8 mouse cellular contexts compared by ENCODE assay signal in genomic region chr2:156840301-156841027, GRCm38 (mm10). TPM values are rescaled to one million over a fixed set of nuclear protein-coding genes. Genes with fewer than 3 reads are reported as not detected.
A peak's percentile ranks its signal among the peaks of the same experiment; 100 is the strongest.
DNase-seq lines count a peak whose midpoint lies in the region; ATAC-seq and TF ChIP-seq lines count a peak whose summit lies in the region.

No protein-coding gene starts in this region.

- H3K36me3 ChIP-seq in erythroblast, embryonic 14.5 days (ENCODE audit: control insufficient read depth): peaks cover 17% of the 10 kb centered on the region
- H3K36me3 ChIP-seq in C2C12 (ENCODE audit: control insufficient read depth, insufficient read depth): no peaks in the 10 kb centered on the region
- H3K36me3 ChIP-seq in liver, embryonic 11.5 days (ENCODE audit: control insufficient read depth, insufficient read depth, low read length): peaks cover 29% of the 10 kb centered on the region
- no peaks in the 10 kb centered on the region for H3K36me3 ChIP-seq in neural tube, embryonic 13.5 days

- H3ac ChIP-seq in C2C12 (ENCODE audit: control insufficient read depth, insufficient read length, low read depth): peak overlapping the region; percentile 55

- intact Hi-C loops in heart, postnatal 14 days (cut with DNase I): loop anchor here (2.0 kb wide), 1 partner anchor 20 kb away; no protein-coding TSS in a partner anchor

- H3K4me1 ChIP-seq in erythroblast, embryonic 14.5 days (ENCODE audit: control insufficient read depth): peaks cover 42% of the 10 kb centered on the region
- peaks cover 26% of the 10 kb centered on the region for H3K4me1 ChIP-seq in liver, embryonic 11.5 days (replicated peaks; ENCODE audit: control insufficient read depth, insufficient read depth, low read length)
- H3K4me1 ChIP-seq in neural tube, embryonic 13.5 days (replicated peaks): peaks cover 64% of the 10 kb centered on the region

- peaks cover 36% of the 10 kb centered on the region for H3K79me2 ChIP-seq in C2C12 (ENCODE audit: control insufficient read depth, insufficient read depth)

- H3K9ac ChIP-seq in liver, embryonic 11.5 days (ENCODE audit: low read depth, low read length): peak overlapping the region; percentile 86
- peak overlapping the region; percentile 72 for H3K9ac ChIP-seq in neural tube, embryonic 13.5 days

- no peak for ATAC-seq in erythroblast, adult 5-6 weeks (replicated peaks; ENCODE audit: low FRiP score, poor library complexity, severe bottlenecking)
- ATAC-seq in liver, embryonic 11.5 days (replicated peaks; ENCODE audit: low FRiP score): peak; percentile 19
- peak; percentile 52 for ATAC-seq in neural tube, embryonic 13.5 days (ENCODE audit: low read depth)

- no peaks in the 10 kb centered on the region for H3K9me3 ChIP-seq in erythroblast, embryonic 14.5 days (ENCODE audit: control insufficient read depth, low read length)
- H3K9me3 ChIP-seq in liver, embryonic 11.5 days (ENCODE audit: control insufficient read depth, low read length): no peaks in the 10 kb centered on the region
- no peaks in the 10 kb centered on the region for H3K9me3 ChIP-seq in neural tube, embryonic 13.5 days

- H3K27me3 ChIP-seq in erythroblast, embryonic 14.5 days (ENCODE audit: control insufficient read depth): no peaks in the 10 kb centered on the region; the same call in 1 of the 2 replicates
- H3K27me3 ChIP-seq in C2C12 (ENCODE audit: control insufficient read depth, insufficient read depth, insufficient read length): no peaks in the 10 kb centered on the region
- H3K27me3 ChIP-seq in liver, embryonic 11.5 days (replicated peaks; ENCODE audit: control insufficient read depth, insufficient read depth, low read length): no peaks in the 10 kb centered on the region
- peaks cover 21% of the 10 kb centered on the region; the same call in 1 of the 2 replicates for H3K27me3 ChIP-seq in neural tube, embryonic 13.5 days

- H3K27ac ChIP-seq in liver, embryonic 11.5 days (ENCODE audit: low read depth, low read length): peak overlapping the region; percentile 83
- peak overlapping the region; percentile 76 for H3K27ac ChIP-seq in neural tube, embryonic 13.5 days (replicated peaks)

- WGBS in liver, embryonic 11.5 days: under 1% methylated on average over 69 of the region's 79 CpGs
- under 1% methylated on average over 64 of the region's 79 CpGs for WGBS in neural tube, embryonic 13.5 days

- TF ChIP-seq CTCF in C2C12 (IDR thresholded peaks at IDR 0.05; ENCODE audit: control insufficient read depth, insufficient read depth, insufficient read length): no peak

- peak overlapping the region; percentile 68 for H3K4me3 ChIP-seq in erythroblast, embryonic 14.5 days (replicated peaks)
- peak overlapping the region; percentile 66 for H3K4me3 ChIP-seq in C2C12 (ENCODE audit: insufficient read depth, poor library complexity, severe bottlenecking)
- H3K4me3 ChIP-seq in liver, embryonic 11.5 days (ENCODE audit: low read depth, low read length): peak overlapping the region; percentile 94
- peak overlapping the region; percentile 61 for H3K4me3 ChIP-seq in neural tube, embryonic 13.5 days

- peak; percentile 67 for DNase-seq in embryo, embryonic 10 days (ENCODE audit: low spot score)
- peak; percentile 47 to 53 for DNase-seq in heart, postnatal 14 days
- peak; percentile 76 for DNase-seq in liver, embryonic 11.5 days (ENCODE audit: low spot score)
- DNase-seq in yolk sac, embryonic 10.5 days (ENCODE audit: low spot score): peak; percentile 61

- H3K79me3 ChIP-seq in C2C12 (ENCODE audit: low read depth): peaks cover 15% of the 10 kb centered on the region

- peak overlapping the region; percentile 97 for H3K4me2 ChIP-seq in liver, embryonic 11.5 days
- H3K4me2 ChIP-seq in neural tube, embryonic 13.5 days: peak overlapping the region; percentile 87

TF ChIP-seq in C2C12, 6 proteins besides CTCF, POLR2A, EP300 and RAD21:
- TF ChIP-seq CEBPB (IDR thresholded peaks at IDR 0.05; ENCODE audit: low read depth): no peak
- no peak for TF ChIP-seq MYOG (IDR thresholded peaks at IDR 0.05; ENCODE audit: control insufficient read depth, extremely low read depth, insufficient read length)
- no peak for TF ChIP-seq MYOD1 (IDR thresholded peaks at IDR 0.05; ENCODE audit: control insufficient read depth, insufficient read length, low read depth)
- no peak for TF ChIP-seq USF1 (IDR thresholded peaks at IDR 0.05; ENCODE audit: low read depth)
- TF ChIP-seq FOSL1 (IDR thresholded peaks at IDR 0.05; ENCODE audit: insufficient read depth, low read length, poor library complexity, severe bottlenecking): no peak
- TF ChIP-seq MAX (IDR thresholded peaks at IDR 0.05): no peak

RNA-seq across cellular contexts. Expression of gene Tgif2, which starts 0.7 kb away (rescaled TPM):
- 0.04 and 0.09 TPM in 2 replicates for polyA plus RNA-seq in erythroblast, embryonic 14.5 days (2012)
- 0.77 and 2.3 TPM in 2 replicates for total RNA-seq in erythroblast, adult 5-6 weeks (2015; ENCODE audit: low replicate concordance)
- total RNA-seq in erythroblast, adult 5-6 weeks (2017; ENCODE audit: low replicate concordance): 2.8 and 2.9 TPM in 2 replicates
- 19.6 TPM for polyA plus RNA-seq in C2C12 (2012; fragmentation: generic; extraction: Trizol)
- 1 to 10 TPM; 1.8 to 2.4 TPM for total RNA-seq in heart, postnatal 14 days (2021)
- polyA plus RNA-seq in liver, embryonic 11.5 days (2014; fragmentation: Nextera tagmentation; extraction: Ambion mirVana): 33.3 and 40.0 TPM in 2 replicates
- 24.1 and 31.1 TPM in 2 replicates for polyA plus RNA-seq in neural tube, embryonic 13.5 days (2015; fragmentation: Nextera tagmentation; extraction: Ambion mirVana)

RNA-seq across cellular contexts. Expression of gene 4930518I15Rik, which starts 17.3 kb away (rescaled TPM):
- 0.04 TPM in 1 of 2 replicates, not detected in the other for polyA plus RNA-seq in erythroblast, embryonic 14.5 days (2012)
- total RNA-seq in erythroblast, adult 5-6 weeks (2015; ENCODE audit: low replicate concordance): not detected in 2 replicates
- total RNA-seq in erythroblast, adult 5-6 weeks (2017; ENCODE audit: low replicate concordance): 3.3 and 4.6 TPM in 2 replicates
- polyA plus RNA-seq in C2C12 (2012; fragmentation: generic; extraction: Trizol): 0.27 TPM
- total RNA-seq in heart, postnatal 14 days (2021): 1 to 10 TPM; 1.5 to 1.6 TPM
- polyA plus RNA-seq in liver, embryonic 11.5 days (2014; fragmentation: Nextera tagmentation; extraction: Ambion mirVana): 3.6 and 5.1 TPM in 2 replicates
- 8.3 and 10.4 TPM in 2 replicates for polyA plus RNA-seq in neural tube, embryonic 13.5 days (2015; fragmentation: Nextera tagmentation; extraction: Ambion mirVana)

RNA-seq across cellular contexts. Expression of gene Rab5if, which starts 22.5 kb away (rescaled TPM):
- polyA plus RNA-seq in erythroblast, embryonic 14.5 days (2012): 8.9 and 10.3 TPM in 2 replicates
- 74.6 and 109 TPM in 2 replicates for total RNA-seq in erythroblast, adult 5-6 weeks (2015; ENCODE audit: low replicate concordance)
- 42.8 and 46.2 TPM in 2 replicates for total RNA-seq in erythroblast, adult 5-6 weeks (2017; ENCODE audit: low replicate concordance)
- polyA plus RNA-seq in C2C12 (2012; fragmentation: generic; extraction: Trizol): 228 TPM
- total RNA-seq in heart, postnatal 14 days (2021): 100 to 1,000 TPM; 119 to 128 TPM
- 247 and 278 TPM in 2 replicates for polyA plus RNA-seq in liver, embryonic 11.5 days (2014; fragmentation: Nextera tagmentation; extraction: Ambion mirVana)
- polyA plus RNA-seq in neural tube, embryonic 13.5 days (2015; fragmentation: Nextera tagmentation; extraction: Ambion mirVana): 161 and 167 TPM in 2 replicates

RNA-seq across cellular contexts. Expression of gene Sla2, which starts 46.5 kb away (rescaled TPM):
- polyA plus RNA-seq in erythroblast, embryonic 14.5 days (2012): 0.02 and 0.03 TPM in 2 replicates
- 1.5 and 1.7 TPM in 2 replicates for total RNA-seq in erythroblast, adult 5-6 weeks (2015; ENCODE audit: low replicate concordance)
- 0.28 TPM in 1 of 2 replicates, not detected in the other for total RNA-seq in erythroblast, adult 5-6 weeks (2017; ENCODE audit: low replicate concordance)
- polyA plus RNA-seq in C2C12 (2012; fragmentation: generic; extraction: Trizol): 0.13 TPM
- 1 to 10 TPM in 1 of 2 experiments, under 1 TPM in 1; 0.10 to 1.3 TPM for total RNA-seq in heart, postnatal 14 days (2021)
- polyA plus RNA-seq in liver, embryonic 11.5 days (2014; fragmentation: Nextera tagmentation; extraction: Ambion mirVana): 11.6 and 11.9 TPM in 2 replicates
- 0.18 TPM in 1 of 2 replicates, not detected in the other for polyA plus RNA-seq in neural tube, embryonic 13.5 days (2015; fragmentation: Nextera tagmentation; extraction: Ambion mirVana)

Comparison
In these comparisons a context has a peak if more than half of its experiments do, and no peak if none do; other contexts are left out.
1. RNA of gene Tgif2, which starts 0.7 kb away (polyA plus RNA-seq): 33.3 to 40.0 TPM in liver, embryonic 11.5 days, 24.1 to 31.1 TPM in neural tube, embryonic 13.5 days and 19.6 TPM in C2C12 (single experiment); 0.04 to 0.09 TPM in erythroblast, embryonic 14.5 days; every median in the first group is over 10 times any median in the second.
2. RNA of gene Rab5if, which starts 22.5 kb away (polyA plus RNA-seq): 247 to 278 TPM in liver, embryonic 11.5 days, 228 TPM in C2C12 (single experiment) and 161 to 167 TPM in neural tube, embryonic 13.5 days; 8.9 to 10.3 TPM in erythroblast, embryonic 14.5 days; every median in the first group is over 10 times any median in the second.
3. Peak in every context shown above with its lines, with median percentiles within 50 percentile points of each other: H3K4me3 ChIP-seq and DNase-seq.